Mouse (Mus musculus): Measurements from ENCODE around the gene Tle4. TPM values are rescaled to one million over a fixed set of nuclear protein-coding genes. Genes with fewer than 3 reads are reported as not detected.
"Not testable (repeated sequence)": the region's sequence is repeated elsewhere in the genome, so short reads cannot be mapped to it uniquely, and the experiment has no call there.

Gene Tle4
- polyA plus RNA-seq (2021): 2.9 TPM

GRCm38 (mm10) chr19:14597917-14598689, at the start of gene Tle4:
Gene Tle4 (minus strand): TSS chr19:14598051.
- in situ Hi-C loops (cut with MboI; ENCODE audit: low pct_unique_long_range_greater_than_20kb): no loop called here
- ChIA-PET CTCF (no interaction called here), POLR2A (no interaction called here)
- no peak for TF ChIP-seq CTCF (IDR thresholded peaks at IDR 0.05)
- peaks cover 31% of the 10 kb centered on the region for H3K27me3 ChIP-seq
- DNase-seq (ENCODE audit: low read depth, low spot score) (peak; percentile 99), ATAC-seq (peak; percentile 99)

- ChIA-PET POLR2A (no interaction called here), CTCF (no interaction called here)
- in situ Hi-C loops (cut with MboI; ENCODE audit: low pct_unique_long_range_greater_than_20kb): no loop called here
- ATAC-seq: no peak
- TF ChIP-seq CTCF (IDR thresholded peaks at IDR 0.05): no peak
- DNase-seq (ENCODE audit: low read depth, low spot score): no peak
- H3K27me3 ChIP-seq: peaks cover 48% of the 10 kb centered on the region
Measured at GRCm38 (mm10) chr19:14645666-14646065, 47.8 kb upstream of the Tle4 start.

GRCm38 (mm10) chr19:14644756-14645155, 46.9 kb upstream of the Tle4 start:
- no peak for ATAC-seq
- no peak for DNase-seq (ENCODE audit: low read depth, low spot score)
- in situ Hi-C loops (cut with MboI; ENCODE audit: low pct_unique_long_range_greater_than_20kb): no loop called here
- ChIA-PET POLR2A (no interaction called here), CTCF (no interaction called here)
- peaks cover 43% of the 10 kb centered on the region for H3K27me3 ChIP-seq
- no peak for TF ChIP-seq CTCF (IDR thresholded peaks at IDR 0.05)

DNA sequence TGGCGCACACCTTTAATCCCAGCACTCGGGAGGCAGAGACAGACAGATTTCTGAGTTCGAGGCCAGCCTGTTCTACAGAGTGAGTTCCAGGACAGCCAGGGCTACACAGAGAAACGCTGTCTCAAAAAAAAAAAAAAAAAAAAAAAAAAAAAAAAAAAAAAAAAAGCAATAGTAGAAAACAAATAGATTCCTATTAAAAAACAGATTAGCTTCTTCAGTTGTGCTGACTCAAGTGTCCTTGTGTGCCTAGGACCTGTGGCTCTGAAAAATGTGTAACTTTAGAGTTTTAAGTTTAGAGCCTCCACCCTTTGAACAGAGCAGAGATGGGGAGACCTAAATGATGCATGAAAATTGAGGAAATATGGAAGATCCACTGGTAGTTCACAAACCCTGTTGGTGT, 45.2 kb upstream of the Tle4 start:
- in situ Hi-C loops (cut with MboI; ENCODE audit: low pct_unique_long_range_greater_than_20kb); POLR2A ChIA-PET: not testable (repeated sequence)
- H3K27me3 ChIP-seq: peaks cover 44% of the 10 kb centered on the region

GRCm38 (mm10) chr19:14642663-14643062, 44.8 kb upstream of the Tle4 start:
- no peak for ATAC-seq
- H3K27me3 ChIP-seq: peaks cover 40% of the 10 kb centered on the region

More for the DNA sequence above, 45.2 kb upstream of the Tle4 start:
- not testable (repeated sequence) for DNase-seq (ENCODE audit: low read depth, low spot score); ATAC-seq
- CTCF ChIA-PET: interaction anchor here (1.2 to 1.6 kb wide), 2 partner anchors 10 to 18 kb away, joined by 3 to 6 read pairs; no protein-coding TSS in a partner anchor

GRCm38 (mm10) chr19:14635213-14635928, 37.5 kb upstream of the Tle4 start:
- ATAC-seq (no peak), DNase-seq (ENCODE audit: low read depth, low spot score) (no peak)
- POLR2A ChIA-PET: no interaction called here
- peaks cover 59% of the 10 kb centered on the region for H3K27me3 ChIP-seq
- in situ Hi-C loops (cut with MboI; ENCODE audit: low pct_unique_long_range_greater_than_20kb): no loop called here
- no peak for TF ChIP-seq CTCF (IDR thresholded peaks at IDR 0.05)
- CTCF ChIA-PET: no interaction called here

More at GRCm38 (mm10) chr19:14642663-14643062, 44.8 kb upstream of the Tle4 start:
- in situ Hi-C loops (cut with MboI; ENCODE audit: low pct_unique_long_range_greater_than_20kb): no loop called here
- no peak for DNase-seq (ENCODE audit: low read depth, low spot score)
- POLR2A ChIA-PET: interaction anchor here (0.7 kb wide), 1 partner anchor 8 kb away, joined by 3 read pairs; no protein-coding TSS in a partner anchor
- no peak for TF ChIP-seq CTCF (IDR thresholded peaks at IDR 0.05)
- CTCF ChIA-PET: interaction anchor here (1.2 to 1.6 kb wide), 3 partner anchors 10 to 21 kb away, joined by 3 to 6 read pairs (median 3); no protein-coding TSS in a partner anchor

DNA sequence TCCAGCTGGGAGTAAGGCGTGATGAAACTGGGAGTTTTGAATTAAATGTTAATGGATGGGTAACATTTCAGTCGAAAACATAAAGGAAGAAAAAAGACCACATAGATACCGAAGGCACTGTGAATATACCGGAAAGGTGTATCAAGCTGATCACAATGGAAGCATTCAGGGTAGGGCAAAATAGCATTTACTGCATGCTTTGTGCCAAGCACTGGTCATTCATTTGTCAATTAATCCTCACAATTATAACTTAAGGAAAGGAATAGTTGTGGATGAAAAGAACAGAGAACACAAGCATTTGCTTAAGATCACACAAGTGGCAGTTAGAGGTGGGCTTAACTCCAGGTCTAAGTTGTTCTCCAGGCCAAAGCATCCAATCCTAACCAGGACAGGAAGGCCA, 25.5 kb upstream of the Tle4 start:
- TF ChIP-seq CTCF (IDR thresholded peaks at IDR 0.05): no peak
- peaks cover 79% of the 10 kb centered on the region for H3K27me3 ChIP-seq
- DNase-seq (ENCODE audit: low read depth, low spot score): no peak
- ChIA-PET CTCF (no interaction called here), POLR2A (interaction anchor here (0.6 kb wide), 1 partner anchor 14 kb away, joined by 3 read pairs; no protein-coding TSS in a partner anchor)
- in situ Hi-C loops (cut with MboI; ENCODE audit: low pct_unique_long_range_greater_than_20kb): no loop called here
- no peak for ATAC-seq

DNA sequence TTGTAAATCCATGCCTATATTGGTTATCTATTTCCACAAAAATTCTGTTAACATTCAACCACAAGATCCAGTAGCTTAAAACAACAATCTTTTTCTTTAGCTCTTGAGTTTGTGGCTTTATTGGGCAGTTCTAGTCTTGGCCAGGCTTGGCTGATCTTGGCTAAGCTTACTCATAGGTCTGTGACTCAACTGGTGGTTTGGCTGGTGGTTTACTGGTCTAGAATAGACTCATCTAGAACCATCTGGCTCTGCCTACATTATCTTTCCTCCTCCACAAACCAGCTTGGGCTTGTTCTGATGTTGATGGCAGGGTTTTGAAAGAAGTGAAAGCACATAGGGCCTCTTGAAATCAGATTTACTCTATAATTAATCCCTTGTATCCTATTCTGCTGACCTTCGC, 22.7 kb upstream of the Tle4 start:
- in situ Hi-C loops (cut with MboI; ENCODE audit: low pct_unique_long_range_greater_than_20kb): no loop called here
- no peak for TF ChIP-seq CTCF (IDR thresholded peaks at IDR 0.05)
- ATAC-seq (peak; percentile 97), DNase-seq (ENCODE audit: low read depth, low spot score) (peak; percentile 58)
- ChIA-PET CTCF (no interaction called here), POLR2A (no interaction called here)
- H3K27me3 ChIP-seq: peaks cover 81% of the 10 kb centered on the region

- H3K27me3 ChIP-seq: peaks cover 80% of the 10 kb centered on the region
- no peak for DNase-seq (ENCODE audit: low read depth, low spot score)
- ChIA-PET CTCF (interaction anchor here (0.9 kb wide), 1 partner anchor 21 kb away, joined by 3 read pairs; no protein-coding TSS in a partner anchor), POLR2A (no interaction called here)
- TF ChIP-seq CTCF (IDR thresholded peaks at IDR 0.05): no peak
- no peak for ATAC-seq
- in situ Hi-C loops (cut with MboI; ENCODE audit: low pct_unique_long_range_greater_than_20kb): no loop called here
Measured at GRCm38 (mm10) chr19:14619814-14620213, 22.0 kb upstream of the Tle4 start.

DNA sequence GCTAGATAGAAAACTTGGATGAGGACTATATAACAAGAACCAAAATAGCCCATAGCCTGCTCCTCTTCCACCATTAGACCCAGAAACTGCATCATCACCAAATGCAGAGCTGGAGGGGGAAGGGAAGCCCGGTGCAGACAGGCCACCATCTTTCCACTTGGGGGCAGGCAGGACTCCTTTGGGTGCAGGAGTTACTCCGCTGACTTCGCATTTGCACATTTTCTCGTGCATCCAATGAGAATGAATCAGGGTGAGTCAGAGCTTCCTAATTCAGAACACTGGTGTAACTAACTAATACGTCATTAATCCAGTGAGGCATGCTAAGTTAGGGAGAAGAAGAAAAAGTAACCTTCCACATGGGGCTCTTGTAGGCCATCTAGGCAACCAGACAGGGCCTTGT, 17.0 kb upstream of the Tle4 start:
- no peak for DNase-seq (ENCODE audit: low read depth, low spot score)
- POLR2A ChIA-PET: no interaction called here
- no peak for TF ChIP-seq CTCF (IDR thresholded peaks at IDR 0.05)
- CTCF ChIA-PET: no interaction called here
- H3K27me3 ChIP-seq: peaks cover 94% of the 10 kb centered on the region
- no peak for ATAC-seq
- in situ Hi-C loops (cut with MboI; ENCODE audit: low pct_unique_long_range_greater_than_20kb): no loop called here
